Mouse (Mus musculus) heart, adult 18-20 months (tissue): Measurements from ENCODE around the gene Ppp3ca. TPM values are rescaled to one million over a fixed set of nuclear protein-coding genes. Genes with fewer than 3 reads are reported as not detected.

ENCODE experiments used
- DNase-seq, 2 experiments: peaks; one replicate each; pipeline ENCODE4 v3.0.0; 2021 to 2022; ENCODE audit warnings: mixed read lengths in 1 of 2
- total RNA-seq, 2 experiments: library from RNA; stranded (reverse); gene quantifications; 2 replicates each; pipeline ENCODE4 v1.2.3; 2021

Ppp3ca gene
- total RNA-seq, 2 experiments from 2014 or later = 42.9 to 44.5 TPM

- peak; percentile 35 to 59 for DNase-seq
Measured at GRCm38 (mm10) chr3:136862051-136862837, 192.3 kb downstream of the Ppp3ca start.

- DNase-seq = no peak
Measured at GRCm38 (mm10) chr3:136863127-136863526, 193.2 kb downstream of the Ppp3ca start.

GRCm38 (mm10) chr3:136864306-136864705 is 194.4 kb downstream of the Ppp3ca start:
- no peak for DNase-seq

GRCm38 (mm10) chr3:136865176-136865859 is 195.4 kb downstream of the Ppp3ca start:
- DNase-seq = no peak

GRCm38 (mm10) chr3:136866095-136866494 is 196.2 kb downstream of the Ppp3ca start:
- DNase-seq = no peak

- no peak for DNase-seq
Measured at GRCm38 (mm10) chr3:136866571-136866970, 196.6 kb downstream of the Ppp3ca start.

GRCm38 (mm10) chr3:136867366-136867765 is 197.4 kb downstream of the Ppp3ca start:
- DNase-seq = no peak

- peak in 1 of 2 experiments; percentile 18 for DNase-seq
Measured at GRCm38 (mm10) chr3:136871772-136872532, 202.0 kb downstream of the Ppp3ca start.

- DNase-seq = peak in 1 of 2 experiments; percentile 16
Measured at GRCm38 (mm10) chr3:136872533-136873095, 202.7 kb downstream of the Ppp3ca start.

- DNase-seq = no peak
Measured at GRCm38 (mm10) chr3:136873809-136874449, 204.0 kb downstream of the Ppp3ca start.

- DNase-seq = no peak
Measured at GRCm38 (mm10) chr3:136874566-136874965, 204.6 kb downstream of the Ppp3ca start.

GRCm38 (mm10) chr3:136887741-136888140 is 217.8 kb downstream of the Ppp3ca start:
- DNase-seq = no peak

- no peak for DNase-seq
Measured at GRCm38 (mm10) chr3:136892140-136892539, 222.2 kb downstream of the Ppp3ca start.

- DNase-seq = no peak
Measured at GRCm38 (mm10) chr3:136893596-136894402, 223.9 kb downstream of the Ppp3ca start.

- peak in 1 of 2 experiments; percentile 47 for DNase-seq
Measured at GRCm38 (mm10) chr3:136895498-136895897, 225.6 kb downstream of the Ppp3ca start.

- no peak for DNase-seq
Measured at GRCm38 (mm10) chr3:136896276-136896675, 226.4 kb downstream of the Ppp3ca start.

GRCm38 (mm10) chr3:136899744-136900143 is 229.8 kb downstream of the Ppp3ca start:
- DNase-seq = no peak

- no peak for DNase-seq
Measured at GRCm38 (mm10) chr3:136900986-136901385, 231.1 kb downstream of the Ppp3ca start.

- DNase-seq = no peak
Measured at GRCm38 (mm10) chr3:136902776-136903175, 232.9 kb downstream of the Ppp3ca start.

- peak in 1 of 2 experiments; percentile 20 for DNase-seq
Measured at GRCm38 (mm10) chr3:136905577-136905976, 235.7 kb downstream of the Ppp3ca start.

- DNase-seq = no peak
Measured at GRCm38 (mm10) chr3:136909534-136909933, 239.6 kb downstream of the Ppp3ca start.
